Mouse (Mus musculus): Measurements from ENCODE around the gene Defb9. TPM values are rescaled to one million over a fixed set of nuclear protein-coding genes. Genes with fewer than 3 reads are reported as not detected.

Gene Defb9
- not detected in 4 replicates for total RNA-seq (2023; ENCODE audit: inconsistent age)

DNA sequence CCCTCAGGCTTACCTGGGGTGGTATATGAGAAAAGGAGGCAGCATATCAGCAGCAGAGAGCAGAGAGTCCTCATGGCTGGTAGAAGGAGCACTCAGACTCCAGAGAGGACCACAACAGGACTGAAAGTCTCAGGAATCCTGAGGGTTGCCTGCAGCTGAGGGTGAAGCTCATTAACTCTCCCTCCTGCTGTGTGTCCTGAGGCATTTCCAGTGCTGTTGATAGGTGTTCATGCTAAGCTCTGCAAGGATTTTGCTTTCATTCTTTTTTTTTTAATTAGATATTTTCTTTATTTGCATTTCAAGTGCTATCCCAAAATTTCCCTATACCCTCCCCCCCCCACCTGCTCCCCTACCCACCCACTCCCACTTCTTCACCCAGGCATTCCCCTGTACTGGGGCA, at the start of gene Defb9:
Gene Defb9 (minus strand): TSS at position 101 of the 400 bp plus-strand sequence.

GRCm38 (mm10) chr8:21932610-21933009, 47.4 kb upstream of the Defb9 start, which contains the start of gene Defb15:
Gene Defb15 (minus strand): TSS chr8:21932710.

DNA sequence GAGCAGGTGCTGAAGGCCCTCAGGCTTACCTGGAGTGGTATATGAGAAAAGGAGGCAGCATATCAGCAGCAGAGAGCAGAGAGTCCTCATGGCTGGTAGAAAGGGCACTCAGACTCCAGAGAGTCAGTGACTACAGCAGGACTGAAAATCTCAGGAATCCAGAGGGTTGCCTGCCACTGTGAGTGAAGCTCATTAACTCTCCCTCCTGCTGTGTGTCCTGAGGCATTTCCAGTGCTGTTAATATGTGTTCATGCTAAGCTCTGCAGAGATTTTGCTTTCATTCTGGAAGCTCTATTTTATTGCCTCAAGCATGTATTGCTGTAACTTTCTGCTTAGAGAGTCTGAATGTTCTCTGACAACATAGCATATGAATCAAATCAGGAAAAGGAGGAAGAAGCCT, 21.1 kb upstream of the Defb9 start, which contains the start of gene Defb11:
Gene Defb11 (minus strand): TSS at position 123 of the 400 bp plus-strand sequence.

GRCm38 (mm10) chr8:21858586-21858985, 26.6 kb downstream of the Defb9 start, which contains the start of gene Defb10:
Gene Defb10 (plus strand): TSS chr8:21858901.

Other genes starting within 250 kb of the Defb9 start
- gene Defa17, start 229.6 kb downstream of the Defb9 start, total RNA-seq (2023; ENCODE audit: inconsistent age): not detected in 4 replicates
- gene Defa34, start 219.6 kb downstream of the Defb9 start, total RNA-seq (2023; ENCODE audit: inconsistent age): not detected in 4 replicates
- not detected in 4 replicates for gene AY761184, start 181.8 kb downstream of the Defb9 start, total RNA-seq (2023; ENCODE audit: inconsistent age)
- not detected in 4 replicates for gene Defa24, start 150.9 kb downstream of the Defb9 start, total RNA-seq (2023; ENCODE audit: inconsistent age)
- gene Defb50, start 61.9 kb downstream of the Defb9 start, total RNA-seq (2023; ENCODE audit: inconsistent age): not detected in 4 replicates
- not detected in 4 replicates for gene Defb2, start 45.5 kb downstream of the Defb9 start, total RNA-seq (2023; ENCODE audit: inconsistent age)
- gene Defb10, start 26.5 kb downstream of the Defb9 start, total RNA-seq (2023; ENCODE audit: inconsistent age): not detected in 4 replicates
- not detected in 4 replicates for gene Defb11, start 21.0 kb upstream of the Defb9 start, total RNA-seq (2023; ENCODE audit: inconsistent age)
- not detected in 4 replicates for gene Defb15, start 47.3 kb upstream of the Defb9 start, total RNA-seq (2023; ENCODE audit: inconsistent age)
- not detected in 4 replicates for gene Defb35, start 52.9 kb upstream of the Defb9 start, total RNA-seq (2023; ENCODE audit: inconsistent age)
- not detected in 4 replicates for gene Defb13, start 61.3 kb upstream of the Defb9 start, total RNA-seq (2023; ENCODE audit: inconsistent age)
- not detected in 4 replicates for gene Fam90a1a, start 73.3 kb upstream of the Defb9 start, total RNA-seq (2023; ENCODE audit: inconsistent age)
- gene Ccdc70, start 84.4 kb upstream of the Defb9 start, total RNA-seq (2023; ENCODE audit: inconsistent age): not detected in 4 replicates
- gene Atp7b, start 174.9 kb upstream of the Defb9 start, total RNA-seq (2023; ENCODE audit: inconsistent age): 0.19 to 0.58 TPM (median 0.36 TPM) in 4 replicates
- 14.8 to 24.1 TPM (median 20.4 TPM) in 4 replicates for gene Alg11, start 175.3 kb upstream of the Defb9 start, total RNA-seq (2023; ENCODE audit: inconsistent age)
- gene Nek5, start 239.6 kb upstream of the Defb9 start, total RNA-seq (2023; ENCODE audit: inconsistent age): not detected in 4 replicates

All from B cell, adult (primary cell).